Mouse (Mus musculus) small intestine, adult 2 months (tissue): ENCODE measurements at regions not wholly inside any gene's neighbourhood (a gene's known extent, or its start where the extent isn't known, plus 50 kb on each side); places are given as distances from the start of the nearest gene placed in this dataset.

Source experiments
- H3K27ac ChIP-seq: fragments of 200-500 bp; 2 replicates; pipeline ENCODE4 v1.5.1; 2012; ENCODE audit warnings: low read depth, low read length, control low read depth, inconsistent platforms; ENCODE audit not compliant: insufficient read depth
- H3K27me3 ChIP-seq: fragments of 200-500 bp; 2 replicates; pipeline ENCODE4 v1.6.1; 2012; ENCODE audit warnings: mild to moderate bottlenecking, moderate library complexity, low read length, inconsistent platforms; ENCODE audit not compliant: control insufficient read depth, insufficient read depth
- H3K36me3 ChIP-seq: fragments of 200-500 bp; 2 replicates; pipeline ENCODE4 v1.6.1; 2012; ENCODE audit warnings: mild to moderate bottlenecking, low read length, control low read depth, inconsistent platforms; ENCODE audit not compliant: control insufficient read depth, insufficient read depth
- H3K4me1 ChIP-seq: fragments of 200-500 bp; 2 replicates; pipeline ENCODE4 v1.6.1; 2012; ENCODE audit warnings: low read length, inconsistent platforms, mixed read lengths; ENCODE audit not compliant: control insufficient read depth, insufficient read depth, insufficient read length
- H3K4me3 ChIP-seq: fragments of 200-500 bp; 2 replicates; pipeline ENCODE4 v1.5.1; 2012; ENCODE audit warnings: low read depth, mild to moderate bottlenecking, control low read depth, inconsistent platforms, low read length, moderate library complexity
- CTCF ChIP-seq: fragments of 200-500 bp; IDR thresholded peaks from 2 replicates; pipeline ENCODE4 v1.5.1; 2012; ENCODE audit warnings: low read depth, mild to moderate bottlenecking, control low read depth, inconsistent platforms, low read length, moderate library complexity, mixed read lengths; ENCODE audit not compliant: insufficient replicate concordance, insufficient read length; ENCODE audit errors: extremely low read depth
- POLR2A ChIP-seq: fragments of 200-500 bp; IDR thresholded peaks from 2 replicates; pipeline ENCODE4 v1.6.1; 2012; ENCODE audit warnings: low read depth, mild to moderate bottlenecking, control low read depth, inconsistent platforms, low read length, moderate library complexity
- WGBS: fragments of 180-500 bp; shearing (Covaris S2); methylation state at CpG from one replicate; pipeline ENCODE4 v1.1.7; 2018; 5-methylcytosine and 5-hydroxymethylcytosine counted together

- H3K4me1 ChIP-seq: no peaks in the 10 kb centered on the region
- no peak overlapping the region for H3K27ac ChIP-seq
- H3K4me3 ChIP-seq: no peak overlapping the region
- H3K36me3 ChIP-seq: no peaks in the 10 kb centered on the region
- 91% methylated on average over 3 of the region's 3 CpGs for WGBS
- TF ChIP-seq CTCF (no peak), POLR2A (no peak)
- no peaks in the 10 kb centered on the region for H3K27me3 ChIP-seq
Observed at GRCm38 (mm10) chr15:67357867-67358266, 857.2 kb upstream of the Lrrc6 start.

GRCm38 (mm10) chr15:67355334-67355733, 854.6 kb upstream of the Lrrc6 start:
- Histone ChIP-seq H3K4me3 (no peak overlapping the region), H3K27me3 (no peaks in the 10 kb centered on the region), H3K4me1 (no peaks in the 10 kb centered on the region), H3K36me3 (no peaks in the 10 kb centered on the region), H3K27ac (no peak overlapping the region)
- no peak for TF ChIP-seq POLR2A

GRCm38 (mm10) chr15:67354598-67355159, 854.0 kb upstream of the Lrrc6 start:
- H3K27me3 ChIP-seq: no peaks in the 10 kb centered on the region
- H3K27ac ChIP-seq: no peak overlapping the region
- TF ChIP-seq CTCF (no peak), POLR2A (no peak)
- no peaks in the 10 kb centered on the region for H3K4me1 ChIP-seq
- H3K36me3 ChIP-seq: no peaks in the 10 kb centered on the region
- no peak overlapping the region for H3K4me3 ChIP-seq

- no peak for TF ChIP-seq CTCF
- TF ChIP-seq POLR2A: no peak
- H3K4me1 ChIP-seq: no peaks in the 10 kb centered on the region
- no peak overlapping the region for H3K27ac ChIP-seq
- WGBS: 86% methylated on average over 4 of the region's 4 CpGs
- H3K4me3 ChIP-seq: no peak overlapping the region
- H3K36me3 ChIP-seq: no peaks in the 10 kb centered on the region
- H3K27me3 ChIP-seq: no peaks in the 10 kb centered on the region
Observed at GRCm38 (mm10) chr15:67349501-67349900, 848.8 kb upstream of the Lrrc6 start.

- no peak for TF ChIP-seq CTCF
- no peak for TF ChIP-seq POLR2A
- no peak overlapping the region for H3K4me3 ChIP-seq
- no peaks in the 10 kb centered on the region for H3K36me3 ChIP-seq
- H3K4me1 ChIP-seq: no peaks in the 10 kb centered on the region
- H3K27ac ChIP-seq: no peak overlapping the region
- H3K27me3 ChIP-seq: no peaks in the 10 kb centered on the region
- WGBS: 67% methylated on average over 7 of the region's 7 CpGs
Observed at GRCm38 (mm10) chr15:67345179-67346148, 844.8 kb upstream of the Lrrc6 start.

GRCm38 (mm10) chr15:67342050-67342449, 841.3 kb upstream of the Lrrc6 start:
- TF ChIP-seq CTCF (no peak), POLR2A (no peak)
- no peak overlapping the region for H3K4me3 ChIP-seq
- WGBS: 73% methylated on average over 3 of the region's 3 CpGs
- H3K4me1 ChIP-seq: no peaks in the 10 kb centered on the region
- no peak overlapping the region for H3K27ac ChIP-seq
- H3K27me3 ChIP-seq: no peaks in the 10 kb centered on the region
- H3K36me3 ChIP-seq: no peaks in the 10 kb centered on the region

- TF ChIP-seq CTCF (no peak), POLR2A (no peak)
- H3K36me3 ChIP-seq: no peaks in the 10 kb centered on the region
- no peaks in the 10 kb centered on the region for H3K4me1 ChIP-seq
- H3K4me3 ChIP-seq: no peak overlapping the region
- WGBS: 79% methylated on average over 5 of the region's 5 CpGs
- H3K27me3 ChIP-seq: no peaks in the 10 kb centered on the region
- no peak overlapping the region for H3K27ac ChIP-seq
Observed at GRCm38 (mm10) chr15:67337040-67337395, 836.3 kb upstream of the Lrrc6 start.
